Mouse (Mus musculus) testis, adult 2 months (tissue): ENCODE results near the gene Zfp36.

Source experiments
- CTCF ChIP-seq: fragments of 200-500 bp; IDR thresholded peaks from 2 replicates; pipeline ENCODE4 v1.5.1; 2012; ENCODE audit warnings: low read depth, mild to moderate bottlenecking, inconsistent platforms, low read length, moderate library complexity; ENCODE audit not compliant: control insufficient read depth, insufficient read depth, insufficient replicate concordance
- POLR2A ChIP-seq: fragments of 200-500 bp; IDR thresholded peaks from 2 replicates; pipeline ENCODE4 v1.6.1; 2012; ENCODE audit warnings: low read depth, mild to moderate bottlenecking, inconsistent platforms, low read length, moderate library complexity; ENCODE audit not compliant: control insufficient read depth

- TF ChIP-seq POLR2A (no peak), CTCF (no peak)
Measured at GRCm38 (mm10) chr7:28401942-28402341, 21.9 kb upstream of the Zfp36 start.
